8 mouse cellular contexts compared by ENCODE assay signal in the genomic region with DNA sequence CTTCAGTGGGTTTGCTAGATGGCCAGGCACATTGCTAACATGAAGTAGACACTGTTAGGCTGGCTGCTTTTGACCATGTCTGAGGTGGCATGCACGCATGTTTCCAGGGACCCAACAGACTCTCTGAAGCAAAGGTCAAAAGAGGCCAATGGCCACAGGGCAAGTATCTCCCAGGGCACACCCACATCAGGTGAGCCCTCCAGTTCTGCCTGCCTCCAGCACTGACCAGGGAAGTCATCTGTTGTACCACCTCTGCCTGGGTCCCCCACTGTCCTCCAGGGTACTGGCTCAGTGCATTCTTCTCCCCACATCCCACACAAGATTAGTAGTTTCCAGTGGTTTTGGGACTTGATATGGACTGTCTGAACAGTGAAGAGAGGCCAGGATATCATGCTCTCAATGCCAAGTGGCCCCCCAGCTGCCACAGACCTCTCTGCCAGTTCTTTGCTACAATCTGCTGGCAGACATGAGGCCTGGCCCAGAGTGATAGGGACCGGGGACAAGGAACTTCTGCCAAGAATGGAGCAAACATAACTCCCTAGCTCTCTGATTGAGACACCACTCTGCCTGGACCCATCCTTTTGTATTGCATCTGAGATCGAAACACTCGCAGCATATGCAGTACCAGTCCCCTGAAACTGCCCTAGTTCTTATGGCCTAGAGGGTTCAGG. TPM values are rescaled to one million over a fixed set of nuclear protein-coding genes. Genes with fewer than 3 reads are reported as not detected.
DNase-seq lines count a peak whose midpoint lies in the region; ATAC-seq and TF ChIP-seq lines count a peak whose summit lies in the region.

No protein-coding gene starts in this region.

- 73% methylated on average over 4 of the region's 4 CpGs for WGBS in embryonic facial prominence, embryonic 12.5 days
- 79% methylated on average over 4 of the region's 4 CpGs for WGBS in hindbrain, embryonic 13.5 days
- WGBS in liver, postnatal 0 days (ENCODE audit: insufficient replicate concordance), result 44% methylated on average over 4 of the region's 4 CpGs
- WGBS in stomach, embryonic 14.5 days, result 73% methylated on average over 4 of the region's 4 CpGs

- 0 out of 2 replicates have a peak, but pooled peaks cover 5% of the 10 kb centered on the region for H3K36me3 ChIP-seq in embryonic facial prominence, embryonic 12.5 days
- H3K36me3 ChIP-seq in hindbrain, embryonic 13.5 days, result peaks cover 19% of the 10 kb centered on the region
- H3K36me3 ChIP-seq in liver, postnatal 0 days (replicated peaks; ENCODE audit: insufficient read depth, low read length), result peaks cover 10% of the 10 kb centered on the region
- H3K36me3 ChIP-seq in stomach, embryonic 14.5 days (ENCODE audit: control insufficient read depth, insufficient read depth, low read length), result peaks cover 3% of the 10 kb centered on the region; the same call in 1 of the 2 replicates

- no peak for TF ChIP-seq CTCF in liver, postnatal 0 days (IDR thresholded peaks at IDR 0.05; ENCODE audit: low read depth)

- peak overlapping the region; percentile 64 for H3K9ac ChIP-seq in embryonic facial prominence, embryonic 12.5 days
- peak overlapping the region; percentile 71 for H3K9ac ChIP-seq in hindbrain, embryonic 13.5 days
- peak overlapping the region; percentile 74; the same call in 1 of the 2 replicates for H3K9ac ChIP-seq in liver, postnatal 0 days (replicated peaks)
- peak overlapping the region; percentile 4; the same call in 1 of the 2 replicates for H3K9ac ChIP-seq in stomach, embryonic 14.5 days (replicated peaks; ENCODE audit: low read depth, low read length)

- ATAC-seq in embryonic facial prominence, embryonic 12.5 days (ENCODE audit: insufficient number of reproducible peaks, insufficient read depth, low FRiP score, low TSS enrichment), result no peak
- peak; percentile 1; the same call in 1 of the 2 replicates for ATAC-seq in hindbrain, embryonic 13.5 days (ENCODE audit: low FRiP score)
- peak; percentile 31 for ATAC-seq in liver, postnatal 0 days
- 0 out of 2 replicates have a peak, but pooled peaks have one; percentile 0 for ATAC-seq in stomach, embryonic 14.5 days (ENCODE audit: insufficient number of reproducible peaks, insufficient read depth, low FRiP score, low read depth)

- H3K4me2 ChIP-seq in embryonic facial prominence, embryonic 12.5 days (replicated peaks), result peak overlapping the region; percentile 58
- H3K4me2 ChIP-seq in hindbrain, embryonic 13.5 days, result peak overlapping the region; percentile 60
- H3K4me2 ChIP-seq in liver, postnatal 0 days (ENCODE audit: low read depth, low read length), result peak overlapping the region; percentile 70
- H3K4me2 ChIP-seq in stomach, embryonic 14.5 days (replicated peaks; ENCODE audit: low read depth, low read length), result peak overlapping the region; percentile 57

- H3K4me1 ChIP-seq in embryonic facial prominence, embryonic 12.5 days, result peaks cover 19% of the 10 kb centered on the region; the same call in 1 of the 2 replicates
- H3K4me1 ChIP-seq in hindbrain, embryonic 13.5 days (replicated peaks), result peaks cover 28% of the 10 kb centered on the region
- H3K4me1 ChIP-seq in liver, postnatal 0 days (ENCODE audit: insufficient read depth), result peaks cover 75% of the 10 kb centered on the region
- H3K4me1 ChIP-seq in stomach, embryonic 14.5 days (ENCODE audit: control insufficient read depth, insufficient read depth, low read length), result peaks cover 24% of the 10 kb centered on the region

- peak overlapping the region; percentile 57 for H3K4me3 ChIP-seq in embryonic facial prominence, embryonic 12.5 days
- H3K4me3 ChIP-seq in hindbrain, embryonic 13.5 days, result peak overlapping the region; percentile 55
- peak overlapping the region; percentile 69; the same call in 1 of the 2 replicates for H3K4me3 ChIP-seq in liver, postnatal 0 days (ENCODE audit: low read depth, low read length)
- peak overlapping the region; percentile 55; the same call in 1 of the 2 replicates for H3K4me3 ChIP-seq in stomach, embryonic 14.5 days (ENCODE audit: low read depth, low read length)

- H3K27ac ChIP-seq in embryonic facial prominence, embryonic 12.5 days, result peak overlapping the region; percentile 89
- H3K27ac ChIP-seq in hindbrain, embryonic 13.5 days, result peak overlapping the region; percentile 93
- peak overlapping the region; percentile 91 for H3K27ac ChIP-seq in liver, postnatal 0 days (ENCODE audit: low read depth)
- peak overlapping the region; percentile 86 for H3K27ac ChIP-seq in stomach, embryonic 14.5 days (ENCODE audit: low read length)

- no peaks in the 10 kb centered on the region for H3K27me3 ChIP-seq in embryonic facial prominence, embryonic 12.5 days
- H3K27me3 ChIP-seq in hindbrain, embryonic 13.5 days, result no peaks in the 10 kb centered on the region
- H3K27me3 ChIP-seq in liver, postnatal 0 days (ENCODE audit: insufficient read depth, low read length), result no peaks in the 10 kb centered on the region
- no peaks in the 10 kb centered on the region for H3K27me3 ChIP-seq in stomach, embryonic 14.5 days (ENCODE audit: control insufficient read depth, insufficient read depth, low read length)

- no peaks in the 10 kb centered on the region for H3K9me3 ChIP-seq in embryonic facial prominence, embryonic 12.5 days
- H3K9me3 ChIP-seq in hindbrain, embryonic 13.5 days, result no peaks in the 10 kb centered on the region
- H3K9me3 ChIP-seq in liver, postnatal 0 days (ENCODE audit: low read length), result no peaks in the 10 kb centered on the region
- H3K9me3 ChIP-seq in stomach, embryonic 14.5 days (ENCODE audit: control insufficient read depth, low read depth, low read length), result no peaks in the 10 kb centered on the region

- peak; percentile 33 for DNase-seq in kidney, adult 9 months
- DNase-seq in kidney, adult 18-20 months, result no peak
- DNase-seq in liver, postnatal 0 days, result peak; percentile 69
- DNase-seq in adrenal gland, adult 2 months, result no peak
- no peak for DNase-seq in left cerebral cortex, adult 8-10 months (ENCODE audit: low spot score in 2 of 2)

- TF ChIP-seq EP300 in liver, postnatal 0 days (IDR thresholded peaks at IDR 0.05; ENCODE audit: low read depth), result peak; percentile 96

RNA-seq across cellular contexts. Expression of gene Ap5s1, which starts 2.4 kb away (rescaled TPM):
- 29.7 and 31.5 TPM in 2 replicates for polyA plus RNA-seq in embryonic facial prominence, embryonic 12.5 days (2016; fragmentation: Nextera tagmentation; extraction: Ambion mirVana)
- polyA plus RNA-seq in hindbrain, embryonic 13.5 days (2015; fragmentation: Nextera tagmentation; extraction: Ambion mirVana), result 31.0 and 35.8 TPM in 2 replicates
- polyA plus RNA-seq in liver, postnatal 0 days (2015; fragmentation: Nextera tagmentation; extraction: Ambion mirVana), result 19.5 TPM in 2 replicates
- 27.0 TPM in 2 replicates for polyA plus RNA-seq in stomach, embryonic 14.5 days (2014; fragmentation: Nextera tagmentation; extraction: Ambion mirVana)
- 10 to 100 TPM; 13.7 to 20.2 TPM for total RNA-seq in adrenal gland, adult 2 months (2021)
- polyA plus RNA-seq in adrenal gland, adult 2 months (2012; rRNA removed), result 89.8 and 91.7 TPM in 2 replicates
- 10 to 100 TPM; 23.9 to 28.5 (median 26.2) TPM for total RNA-seq in left cerebral cortex, adult 8-10 months (2022)

RNA-seq across cellular contexts. Expression of gene Spef1, which starts 22.2 kb away (rescaled TPM):
- polyA plus RNA-seq in embryonic facial prominence, embryonic 12.5 days (2016; fragmentation: Nextera tagmentation; extraction: Ambion mirVana), result 4.9 and 5.2 TPM in 2 replicates
- polyA plus RNA-seq in hindbrain, embryonic 13.5 days (2015; fragmentation: Nextera tagmentation; extraction: Ambion mirVana), result 8.7 and 9.9 TPM in 2 replicates
- 0.59 and 0.65 TPM in 2 replicates for polyA plus RNA-seq in liver, postnatal 0 days (2015; fragmentation: Nextera tagmentation; extraction: Ambion mirVana)
- polyA plus RNA-seq in stomach, embryonic 14.5 days (2014; fragmentation: Nextera tagmentation; extraction: Ambion mirVana), result 9.2 and 9.8 TPM in 2 replicates
- 1 to 10 TPM; 4.3 to 5.4 TPM for total RNA-seq in adrenal gland, adult 2 months (2021)
- polyA plus RNA-seq in adrenal gland, adult 2 months (2012; rRNA removed), result 4.8 and 5.3 TPM in 2 replicates
- 1 to 10 TPM; 7.4 to 8.3 (median 8.1) TPM for total RNA-seq in left cerebral cortex, adult 8-10 months (2022)

RNA-seq across cellular contexts. Expression of gene Cdc25b, which starts 22.5 kb away (rescaled TPM):
- polyA plus RNA-seq in embryonic facial prominence, embryonic 12.5 days (2016; fragmentation: Nextera tagmentation; extraction: Ambion mirVana), result 48.8 and 52.3 TPM in 2 replicates
- 34.1 and 41.8 TPM in 2 replicates for polyA plus RNA-seq in hindbrain, embryonic 13.5 days (2015; fragmentation: Nextera tagmentation; extraction: Ambion mirVana)
- polyA plus RNA-seq in liver, postnatal 0 days (2015; fragmentation: Nextera tagmentation; extraction: Ambion mirVana), result 67.6 and 77.7 TPM in 2 replicates
- polyA plus RNA-seq in stomach, embryonic 14.5 days (2014; fragmentation: Nextera tagmentation; extraction: Ambion mirVana), result 58.0 and 63.4 TPM in 2 replicates
- 1 to 10 TPM; 3.4 to 5.5 TPM for total RNA-seq in adrenal gland, adult 2 months (2021)
- 7.7 and 9.7 TPM in 2 replicates for polyA plus RNA-seq in adrenal gland, adult 2 months (2012; rRNA removed)
- total RNA-seq in left cerebral cortex, adult 8-10 months (2022), result 10 to 100 TPM; 18.3 to 21.9 (median 19.1) TPM

RNA-seq across cellular contexts. Expression of gene Mavs, which starts 24.6 kb away (rescaled TPM):
- polyA plus RNA-seq in embryonic facial prominence, embryonic 12.5 days (2016; fragmentation: Nextera tagmentation; extraction: Ambion mirVana), result 16.3 and 18.1 TPM in 2 replicates
- polyA plus RNA-seq in hindbrain, embryonic 13.5 days (2015; fragmentation: Nextera tagmentation; extraction: Ambion mirVana), result 6.7 and 6.9 TPM in 2 replicates
- polyA plus RNA-seq in liver, postnatal 0 days (2015; fragmentation: Nextera tagmentation; extraction: Ambion mirVana), result 21.2 and 22.1 TPM in 2 replicates
- 15.2 and 15.5 TPM in 2 replicates for polyA plus RNA-seq in stomach, embryonic 14.5 days (2014; fragmentation: Nextera tagmentation; extraction: Ambion mirVana)
- total RNA-seq in adrenal gland, adult 2 months (2021), result 10 to 100 TPM; 46.2 to 48.8 TPM
- polyA plus RNA-seq in adrenal gland, adult 2 months (2012; rRNA removed), result 81.8 and 89.7 TPM in 2 replicates
- 1 to 10 TPM; 6.9 to 8.6 (median 7.3) TPM for total RNA-seq in left cerebral cortex, adult 8-10 months (2022)

RNA-seq across cellular contexts. Expression of gene Cenpb, which starts 29.4 kb away (rescaled TPM):
- polyA plus RNA-seq in embryonic facial prominence, embryonic 12.5 days (2016; fragmentation: Nextera tagmentation; extraction: Ambion mirVana), result 12.6 and 14.8 TPM in 2 replicates
- polyA plus RNA-seq in hindbrain, embryonic 13.5 days (2015; fragmentation: Nextera tagmentation; extraction: Ambion mirVana), result 13.3 and 13.4 TPM in 2 replicates
- polyA plus RNA-seq in liver, postnatal 0 days (2015; fragmentation: Nextera tagmentation; extraction: Ambion mirVana), result 4.2 and 4.8 TPM in 2 replicates
- 9.0 and 9.9 TPM in 2 replicates for polyA plus RNA-seq in stomach, embryonic 14.5 days (2014; fragmentation: Nextera tagmentation; extraction: Ambion mirVana)
- total RNA-seq in adrenal gland, adult 2 months (2021), result 10 to 100 TPM; 47.7 to 88.5 TPM
- polyA plus RNA-seq in adrenal gland, adult 2 months (2012; rRNA removed), result 94.5 and 107 TPM in 2 replicates
- 10 to 100 TPM; 73.8 to 80.9 (median 75.8) TPM for total RNA-seq in left cerebral cortex, adult 8-10 months (2022)

Comparison
In these comparisons a context has a peak if more than half of its experiments do, and no peak if none do; other contexts are left out.
1. DNase-seq: peak in kidney, adult 9 months (single experiment) and liver, postnatal 0 days (single experiment); none in kidney, adult 18-20 months (single experiment), adrenal gland, adult 2 months (single experiment) and left cerebral cortex, adult 8-10 months (0 of 2).
2. H3K9ac ChIP-seq: peak in every context shown above with its lines; median percentile 74 in liver, postnatal 0 days; 71 in hindbrain, embryonic 13.5 days; 64 in embryonic facial prominence, embryonic 12.5 days; 4 in stomach, embryonic 14.5 days.
3. Peak in every context shown above with its lines, with median percentiles within 50 percentile points of each other: H3K27ac ChIP-seq, H3K4me2 ChIP-seq and H3K4me3 ChIP-seq.